Mouse (Mus musculus) intestine, postnatal 0 days (tissue): ENCODE data around the gene Cep83. TPM values are rescaled to one million over a fixed set of nuclear protein-coding genes. Genes with fewer than 3 reads are reported as not detected.

ENCODE experiments used
- ATAC-seq: fragments of 200-750 bp; cut with Nextera tagmentation; 2 replicates; pipeline ENCODE4 v1.8.0; 2017; ENCODE audit warnings: mild to moderate bottlenecking, moderate TSS enrichment, moderate library complexity
- H3K27ac ChIP-seq: fragments of 300-500 bp; sonication (generic); 2 replicates; pipeline ENCODE4 v1.5.1; 2014; ENCODE audit warnings: mild to moderate bottlenecking, low read depth, low read length, moderate library complexity
- H3K27me3 ChIP-seq: fragments of 300-500 bp; sonication (generic); replicated peaks from 2 replicates; pipeline ENCODE4 v1.6.1; 2014; ENCODE audit warnings: low read length, mixed read lengths; ENCODE audit not compliant: control insufficient read depth, insufficient read depth
- H3K36me3 ChIP-seq: fragments of 300-500 bp; sonication (generic); 2 replicates; pipeline ENCODE4 v1.6.1; 2014; ENCODE audit warnings: mild to moderate bottlenecking, moderate library complexity; ENCODE audit not compliant: control insufficient read depth, insufficient read depth
- H3K4me1 ChIP-seq: fragments of 300-500 bp; sonication (generic); replicated peaks from 2 replicates; pipeline ENCODE4 v1.6.1; 2014; ENCODE audit warnings: antibody characterized with exemption, low read length, mixed read lengths; ENCODE audit not compliant: control insufficient read depth, insufficient read depth
- H3K4me2 ChIP-seq: fragments of 300-500 bp; sonication (generic); replicated peaks from 2 replicates; pipeline ENCODE4 v1.6.1; 2014; ENCODE audit warnings: low read depth, mild to moderate bottlenecking, moderate library complexity
- H3K4me3 ChIP-seq: fragments of 300-500 bp; sonication (generic); 2 replicates; pipeline ENCODE4 v1.5.1; 2014; ENCODE audit warnings: low read depth, low read length
- H3K9ac ChIP-seq: fragments of 300-500 bp; sonication (generic); 2 replicates; pipeline ENCODE4 v1.6.1; 2014; ENCODE audit warnings: mild to moderate bottlenecking, low read depth, low read length
- H3K9me3 ChIP-seq: fragments of 300-500 bp; sonication (generic); 2 replicates; pipeline ENCODE4 v1.6.1; 2016; ENCODE audit warnings: mixed run types; ENCODE audit not compliant: control insufficient read depth
- CTCF ChIP-seq: sonication (generic); IDR thresholded peaks from 2 replicates; pipeline ENCODE4 v1.5.1; 2016; ENCODE audit warnings: low read depth, mild to moderate bottlenecking, control low read depth, antibody characterized with exemption, moderate library complexity
- WGBS: fragments of 180-500 bp; shearing (Covaris S2); extraction: QIAGEN DNeasy Blood & Tissue Kit; methylation state at CpG from one replicate; pipeline ENCODE4 v1.1.7; 2014; 5-methylcytosine and 5-hydroxymethylcytosine counted together
- polyA plus RNA-seq: library from polyadenylated mRNA; unstranded; fragments of >200 nt; fragmentation: Nextera tagmentation; extraction: Ambion mirVana; gene quantifications from 2 replicates; pipeline ENCODE4 v1.2.1, GENCODE M21; 2015

The Cep83 gene
- polyA plus RNA-seq, 1 experiment from 2014 or later: 9.5 TPM

DNA sequence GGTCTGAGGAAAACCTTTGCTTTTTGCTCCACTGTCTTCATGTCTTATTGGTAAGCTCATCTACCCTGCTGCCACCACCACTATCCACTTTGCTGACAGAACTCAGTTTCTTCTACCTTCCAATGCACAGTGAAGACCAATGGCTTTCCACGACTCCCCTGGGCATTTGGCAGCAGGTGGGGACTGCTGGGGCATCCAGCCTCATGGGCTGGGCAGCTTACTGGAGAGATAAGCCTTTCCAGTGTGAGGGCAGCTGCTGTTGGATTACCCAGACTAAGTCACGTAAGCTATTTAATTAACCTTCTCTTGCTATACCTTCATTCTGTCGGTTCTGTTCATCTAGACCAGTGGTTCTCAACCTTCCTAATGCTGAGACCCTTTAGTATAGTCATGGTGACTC lies 129.7 kb downstream of the Cep83 start:
- H3K4me2 ChIP-seq: no peak overlapping the region
- WGBS: 81% methylated on average over 3 of the region's 3 CpGs
- no peak for TF ChIP-seq CTCF
- H3K27ac ChIP-seq: no peak overlapping the region
- ATAC-seq: no peak
- H3K36me3 ChIP-seq: no peaks in the 10 kb centered on the region
- no peaks in the 10 kb centered on the region for H3K4me1 ChIP-seq
- no peaks in the 10 kb centered on the region for H3K9me3 ChIP-seq
- H3K4me3 ChIP-seq: no peak overlapping the region
- H3K9ac ChIP-seq: no peak overlapping the region
- H3K27me3 ChIP-seq: no peaks in the 10 kb centered on the region

- Histone ChIP-seq H3K36me3 (no peaks in the 10 kb centered on the region), H3K4me1 (no peaks in the 10 kb centered on the region), H3K9ac (no peak overlapping the region), H3K9me3 (no peaks in the 10 kb centered on the region), H3K4me3 (no peak overlapping the region), H3K27ac (no peak overlapping the region), H3K27me3 (no peaks in the 10 kb centered on the region), H3K4me2 (no peak overlapping the region)
- TF ChIP-seq CTCF: no peak
- no peak for ATAC-seq
- WGBS: 86% methylated on average over 17 of the region's 17 CpGs
Observed at GRCm38 (mm10) chr10:94818781-94819665, 130.6 kb downstream of the Cep83 start.

GRCm38 (mm10) chr10:94823971-94824760 lies 135.7 kb downstream of the Cep83 start:
- no peak overlapping the region for H3K27ac ChIP-seq
- H3K9me3 ChIP-seq: no peaks in the 10 kb centered on the region
- TF ChIP-seq CTCF: no peak
- no peak overlapping the region for H3K9ac ChIP-seq
- H3K4me1 ChIP-seq: no peaks in the 10 kb centered on the region
- no peaks in the 10 kb centered on the region for H3K27me3 ChIP-seq
- H3K4me3 ChIP-seq: no peak overlapping the region
- no peaks in the 10 kb centered on the region for H3K36me3 ChIP-seq
- no peak overlapping the region for H3K4me2 ChIP-seq
- 70% methylated on average over 11 of the region's 11 CpGs for WGBS
- ATAC-seq: no peak

GRCm38 (mm10) chr10:94825951-94826350 lies 137.5 kb downstream of the Cep83 start:
- TF ChIP-seq CTCF: no peak
- Histone ChIP-seq H3K36me3 (no peaks in the 10 kb centered on the region), H3K4me1 (no peaks in the 10 kb centered on the region), H3K9ac (no peak overlapping the region), H3K27ac (no peak overlapping the region), H3K4me3 (no peak overlapping the region), H3K4me2 (no peak overlapping the region), H3K27me3 (no peaks in the 10 kb centered on the region), H3K9me3 (no peaks in the 10 kb centered on the region)
- 91% methylated on average over 2 of the region's 2 CpGs for WGBS
- no peak for ATAC-seq

DNA sequence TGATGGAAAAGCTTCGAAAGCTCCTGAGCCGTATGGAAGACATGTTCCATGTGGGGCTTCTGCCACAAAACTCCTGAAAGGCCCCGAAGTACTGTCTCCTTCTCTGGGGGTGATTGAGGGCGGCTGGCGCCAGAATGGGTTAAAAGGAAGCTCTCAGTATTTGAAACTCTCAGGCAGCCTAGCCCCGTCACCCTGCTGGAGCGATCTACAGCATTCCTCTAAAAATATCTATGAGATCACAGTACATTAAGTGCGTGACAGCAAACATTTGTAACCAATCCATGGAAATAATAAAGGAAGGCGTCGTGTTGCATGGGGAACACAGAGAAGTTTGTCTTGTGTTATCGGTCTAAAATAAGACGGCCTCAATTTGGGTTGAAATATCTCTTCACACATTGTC lies 138.0 kb downstream of the Cep83 start:
- no peak for ATAC-seq
- no peaks in the 10 kb centered on the region for H3K4me1 ChIP-seq
- no peaks in the 10 kb centered on the region for H3K27me3 ChIP-seq
- TF ChIP-seq CTCF: no peak
- no peaks in the 10 kb centered on the region for H3K9me3 ChIP-seq
- H3K36me3 ChIP-seq: no peaks in the 10 kb centered on the region
- H3K4me3 ChIP-seq: no peak overlapping the region
- no peak overlapping the region for H3K27ac ChIP-seq
- no peak overlapping the region for H3K9ac ChIP-seq
- no peak overlapping the region for H3K4me2 ChIP-seq
- WGBS: 79% methylated on average over 12 of the region's 12 CpGs

DNA sequence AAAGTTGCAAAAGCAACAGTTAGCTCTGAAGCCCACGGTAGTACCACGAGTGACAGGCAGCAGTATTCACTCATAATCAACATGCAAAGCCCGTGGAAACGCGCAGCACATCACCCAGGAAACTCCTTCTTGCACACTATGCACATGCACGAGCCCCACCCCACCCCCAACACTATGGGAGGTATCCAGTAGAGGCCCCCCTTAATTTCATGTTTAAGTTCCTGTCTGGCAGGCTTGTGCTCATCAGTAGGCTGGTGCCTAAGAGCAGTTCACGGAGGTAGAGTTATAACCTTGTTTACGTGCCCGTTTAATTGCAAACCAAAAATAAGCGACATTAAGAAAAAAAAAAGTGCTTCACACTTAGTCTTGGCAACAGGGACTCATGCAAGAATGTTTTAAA lies 138.9 kb downstream of the Cep83 start:
- Histone ChIP-seq H3K4me3 (no peak overlapping the region), H3K4me2 (no peak overlapping the region), H3K9me3 (no peaks in the 10 kb centered on the region), H3K27me3 (no peaks in the 10 kb centered on the region), H3K4me1 (no peaks in the 10 kb centered on the region), H3K27ac (no peak overlapping the region), H3K36me3 (no peaks in the 10 kb centered on the region), H3K9ac (no peak overlapping the region)
- TF ChIP-seq CTCF: no peak
- WGBS: 84% methylated on average over 10 of the region's 10 CpGs
- no peak for ATAC-seq
